Mouse (Mus musculus) embryonic fibroblast, embryonic 13.5 days (primary cell): ENCODE results near the gene Yipf2.

ENCODE experiments used
- CTCF ChIP-seq: IDR thresholded peaks from 2 replicates; pipeline ENCODE4 v1.5.1; 2011; ENCODE audit warnings: mild to moderate bottlenecking, control low read depth, low read length, moderate library complexity, borderline replicate concordance; ENCODE audit not compliant: insufficient read depth
- POLR2A ChIP-seq: IDR thresholded peaks from 2 replicates; pipeline ENCODE4 v1.6.1; 2011; ENCODE audit warnings: low read depth, mild to moderate bottlenecking, control low read depth, low read length, moderate library complexity

- TF ChIP-seq CTCF: no peak
- TF ChIP-seq POLR2A: no peak
These were observed 17.2 kb upstream of the Yipf2 start for GRCm38 (mm10) chr9:21609861-21610260.
